Mouse (Mus musculus): ENCODE measurements around the gene Polr2f.

GRCm38 (mm10) chr15:79101531-79101930 is 39.3 kb upstream of the Polr2f start:
- TF ChIP-seq CTCF (IDR thresholded peaks at IDR 0.05) (no peak), EP300 (IDR thresholded peaks at IDR 0.05) (no peak)

Measured in lung, postnatal 0 days (tissue).